ENCODE assay signal across 8 mouse cellular contexts in genomic region chr7:28049476-28050409, GRCm38 (mm10). TPM values are rescaled to one million over a fixed set of nuclear protein-coding genes. Genes with fewer than 3 reads are reported as not detected.
DNase-seq lines count a peak whose midpoint lies in the region; ATAC-seq lines count a peak whose summit lies in the region.

Gene Psmc4, minus strand, starts transcription at chr7:28050101.

- 1% methylated on average over 52 of the region's 52 CpGs for WGBS in heart, embryonic 10.5 days
- 1% methylated on average over 52 of the region's 52 CpGs for WGBS in kidney, embryonic 15.5 days

- ATAC-seq in erythroblast, adult 5-6 weeks (replicated peaks; ENCODE audit: low FRiP score, poor library complexity, severe bottlenecking): peak; percentile 99
- ATAC-seq in kidney, embryonic 15.5 days (replicated peaks; ENCODE audit: low FRiP score): peak; percentile 96
- peak; percentile 95 for ATAC-seq in monocyte, adult 5-6 weeks (replicated peaks; ENCODE audit: insufficient number of reproducible peaks, low FRiP score, low TSS enrichment, poor library complexity, severe bottlenecking)

- no peaks in the 10 kb centered on the region for H3K27me3 ChIP-seq in heart, embryonic 10.5 days (ENCODE audit: insufficient read depth, poor library complexity, severe bottlenecking)
- 0 out of 2 replicates have a peak, but pooled peaks cover 4% of the 10 kb centered on the region for H3K27me3 ChIP-seq in kidney, embryonic 15.5 days

- H3K9ac ChIP-seq in kidney, embryonic 15.5 days: peak within 1 kb of the TSS; percentile 82

- H3K27ac ChIP-seq in heart, embryonic 10.5 days: peak within 1 kb of the TSS; percentile 89
- peak within 1 kb of the TSS; percentile 55; the same call in 1 of the 2 replicates for H3K27ac ChIP-seq in kidney, embryonic 15.5 days

- H3K4me2 ChIP-seq in kidney, embryonic 15.5 days: peak within 1 kb of the TSS; percentile 70

- H3K36me3 ChIP-seq in heart, embryonic 10.5 days: peaks cover 42% of the 10 kb centered on the region
- H3K36me3 ChIP-seq in kidney, embryonic 15.5 days: peaks cover 42% of the 10 kb centered on the region

- H3K9me3 ChIP-seq in heart, embryonic 10.5 days: no peaks in the 10 kb centered on the region
- no peaks in the 10 kb centered on the region for H3K9me3 ChIP-seq in kidney, embryonic 15.5 days (replicated peaks)

- H3K4me1 ChIP-seq in heart, embryonic 10.5 days: peaks cover 6% of the 10 kb centered on the region
- peaks cover 18% of the 10 kb centered on the region for H3K4me1 ChIP-seq in kidney, embryonic 15.5 days

- DNase-seq in B cell, adult 2 months: peak; percentile 96
- peak; percentile 100 for DNase-seq in brain, adult 2 months (ENCODE audit: low read depth, low spot score)
- DNase-seq in heart, embryonic 10.5 days (ENCODE audit: low spot score): peak; percentile 99
- DNase-seq in liver: peak; percentile 98
- DNase-seq in spleen, postnatal 4 days (ENCODE audit: low spot score in 2 of 2): peak; percentile 97 to 99

- H3K4me3 ChIP-seq in heart, embryonic 10.5 days: peak within 1 kb of the TSS; percentile 94
- H3K4me3 ChIP-seq in kidney, embryonic 15.5 days (replicated peaks): peak within 1 kb of the TSS; percentile 85

RNA-seq across cellular contexts. Expression of gene Psmc4, which starts in this region (rescaled TPM):
- total RNA-seq in erythroblast, adult 5-6 weeks (2015; ENCODE audit: low replicate concordance): 42.7 and 43.7 TPM in 2 replicates
- 36.5 and 39.1 TPM in 2 replicates for total RNA-seq in erythroblast, adult 5-6 weeks (2017; ENCODE audit: low replicate concordance)
- polyA plus RNA-seq in heart, embryonic 10.5 days (2016; fragmentation: Nextera tagmentation; extraction: Ambion mirVana): 315 and 364 TPM in 2 replicates
- polyA plus RNA-seq in kidney, embryonic 15.5 days (2015; fragmentation: Nextera tagmentation; extraction: Ambion mirVana): 299 and 310 TPM in 2 replicates
- total RNA-seq in monocyte, adult 5-6 weeks (2017): 125 to 153 TPM (median 125 TPM) in 3 replicates

Comparison
In these comparisons a context has a peak if more than half of its experiments do, and no peak if none do; other contexts are left out.
1. Peak in every context shown above with its lines: DNase-seq, ATAC-seq, H3K4me3 ChIP-seq and H3K27ac ChIP-seq.